Mouse (Mus musculus) brain, embryonic 14.5 days (tissue): ENCODE measurements around the gene Mgea5.

ENCODE experiments used
- CTCF ChIP-seq: fragments of 200-500 bp; IDR thresholded peaks from 2 replicates; pipeline ENCODE4 v1.5.1; 2012; ENCODE audit warnings: inconsistent platforms, mild to moderate bottlenecking, moderate library complexity, borderline replicate concordance; ENCODE audit not compliant: insufficient read depth, insufficient read length; ENCODE audit errors: extremely low read depth
- POLR2A ChIP-seq: fragments of 200-500 bp; IDR thresholded peaks from 2 replicates; pipeline ENCODE4 v1.6.1; 2012; ENCODE audit warnings: mild to moderate bottlenecking, inconsistent platforms, borderline replicate concordance; ENCODE audit not compliant: poor library complexity, insufficient read depth, insufficient read length, severe bottlenecking; ENCODE audit errors: extremely low read depth

DNA sequence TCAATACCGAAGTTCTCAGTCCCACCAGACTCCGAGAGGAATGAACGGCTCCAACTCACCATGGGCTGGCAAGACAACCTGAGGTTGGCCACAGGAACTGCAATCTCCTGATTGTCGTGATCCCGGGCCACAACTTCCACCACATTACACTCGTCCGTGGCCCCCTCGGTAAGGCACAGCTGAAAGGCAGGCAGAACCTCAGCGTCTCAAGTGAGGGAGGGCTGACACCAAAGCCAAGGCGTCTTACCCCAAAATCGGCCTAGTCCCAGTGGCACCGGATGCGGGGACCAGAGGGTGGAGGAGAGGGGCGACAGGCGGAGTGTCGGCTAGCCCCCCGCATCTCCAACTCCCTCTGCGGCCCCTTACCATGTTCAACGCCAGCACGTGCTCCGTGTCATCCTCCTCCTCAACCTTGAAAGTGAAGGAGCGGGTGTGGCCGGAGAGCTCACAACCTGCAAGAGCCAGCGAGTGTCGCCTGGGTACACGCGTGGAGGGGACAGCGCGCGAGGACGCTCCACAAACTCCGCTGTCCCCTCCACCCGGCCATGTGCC, 34.9 kb downstream of the Mgea5 start:
- TF ChIP-seq POLR2A (no peak), CTCF (no peak)
